Mouse (Mus musculus) erythroblast, adult 5-6 weeks (primary cell): ENCODE results near the gene Enpp4. TPM values are rescaled to one million over a fixed set of nuclear protein-coding genes. Genes with fewer than 3 reads are reported as not detected.

ENCODE experiments used
- total RNA-seq, 2 experiments: library from RNA; stranded (forward) in 1 of 2; stranded (reverse) in 1 of 2; fragments of 150-400 nt in 1 of 2; fragments of 200-764, 138-1000 nt in 1 of 2; gene quantifications; 2 replicates each; pipeline versions ENCODE4 v1.2.3 to v1.2.4; 2015 to 2017; ENCODE audit warnings: low replicate concordance in 2 of 2

Enpp4 gene
- total RNA-seq, 2 experiments from 2014 or later, result 4.6 to 4.8 TPM

Other genes with a start within 250 kb of the Enpp4 start
- gene Enpp5, start 27.0 kb downstream of the Enpp4 start, total RNA-seq (2015; ENCODE audit: low replicate concordance), result 3.1 TPM in 1 of 2 replicates, not detected in the other
- 2.7 and 6.6 TPM in 2 replicates for gene Enpp5, start 27.0 kb downstream of the Enpp4 start, total RNA-seq (2017; ENCODE audit: low replicate concordance)
- gene Clic5, start 82.8 kb upstream of the Enpp4 start, total RNA-seq (2015; ENCODE audit: low replicate concordance), result 0.21 TPM in 1 of 2 replicates, not detected in the other
- gene Clic5, start 82.8 kb upstream of the Enpp4 start, total RNA-seq (2017; ENCODE audit: low replicate concordance), result 0.14 TPM in 1 of 2 replicates, not detected in the other